Mouse (Mus musculus) adrenal gland (tissue): Measurements from ENCODE around the gene Ppp1r16b.

Source experiments
- intact Hi-C: fragments of 180-260 bp; cut with DNase I; formaldehyde crosslinking; loops from one replicate; pipeline ENCODE4 v1.15.1; 2025

Gene Ppp1r16b

DNA sequence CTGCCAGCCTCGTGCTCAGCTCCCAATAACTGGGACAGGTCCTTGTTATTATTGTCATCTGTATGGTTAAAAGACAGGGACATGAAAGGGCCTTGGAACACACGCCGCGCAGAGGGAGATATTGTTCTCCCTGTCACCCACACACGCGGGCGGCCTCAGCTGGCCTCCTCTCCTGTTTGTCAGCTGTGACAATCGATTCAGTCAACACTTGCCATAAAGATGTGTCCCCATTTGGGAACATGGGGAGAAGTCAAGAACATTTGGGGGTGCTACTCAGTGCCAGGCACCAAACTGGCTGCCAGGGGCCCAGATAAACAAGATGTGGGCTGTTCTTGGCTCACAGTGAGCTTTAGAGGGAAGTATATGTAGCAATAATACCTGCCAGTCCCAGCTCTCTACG lies 84.2 kb downstream of the Ppp1r16b start:
- intact Hi-C loops = loop anchor here (5.0 kb wide), 2 partner anchors 82 to 97 kb away; partner anchors contain the start of gene Ppp1r16b

GRCm38 (mm10) chr2:158760231-158760630 lies 95.0 kb downstream of the Ppp1r16b start:
- intact Hi-C loops = no loop called here

DNA sequence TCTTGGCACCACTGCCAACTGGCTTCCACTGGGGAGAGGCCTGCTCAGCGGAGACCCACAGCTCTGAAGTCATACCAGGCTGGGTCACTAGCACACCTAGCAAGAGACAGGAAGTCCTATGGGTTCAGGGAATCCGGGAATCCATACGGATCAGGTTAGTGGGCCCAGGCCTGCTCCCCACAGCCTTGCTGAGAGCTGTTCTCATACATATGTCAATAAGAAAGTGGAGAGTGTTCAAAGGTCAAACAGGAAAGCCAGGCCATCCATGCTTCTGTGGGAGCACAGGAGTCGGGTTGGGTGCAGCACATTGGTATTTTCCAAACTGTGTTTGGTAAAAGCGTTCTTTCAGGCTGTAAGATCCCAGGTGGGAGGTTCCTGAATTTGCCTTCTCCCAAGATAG lies 97.1 kb downstream of the Ppp1r16b start:
- intact Hi-C loops = no loop called here

DNA sequence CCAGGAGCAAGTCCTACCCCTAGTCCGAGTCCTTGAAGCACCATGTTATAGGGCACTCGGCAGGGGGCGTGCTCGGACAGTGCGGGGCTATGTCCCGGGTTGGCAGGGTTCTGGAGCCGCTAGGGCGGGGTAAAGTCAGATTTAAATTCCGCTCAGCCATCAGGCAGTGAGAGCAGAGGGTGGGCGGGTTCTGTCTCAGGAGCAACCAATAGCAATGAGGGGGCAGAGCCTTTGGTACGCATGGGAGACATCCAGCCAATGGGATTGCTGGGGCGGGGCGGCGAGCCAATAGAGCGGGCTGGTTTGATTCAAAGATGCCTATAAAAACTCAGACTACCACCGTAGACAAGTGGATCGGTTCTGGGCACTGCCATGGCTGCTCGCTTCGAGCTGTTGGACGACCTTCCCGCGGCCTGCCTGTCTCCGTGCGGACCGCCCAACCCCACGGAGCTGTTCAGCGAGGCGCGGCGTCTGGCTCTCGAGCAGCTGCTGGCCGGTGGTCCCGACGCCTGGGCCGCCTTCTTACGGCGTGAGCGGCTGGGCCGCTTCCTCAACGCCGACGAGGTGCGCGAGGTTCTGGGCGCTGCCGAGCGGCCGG lies 102.6 kb downstream of the Ppp1r16b start, which contains the start of gene Fam83d:
Gene Fam83d (plus strand): TSS at position 352 of the 598 bp plus-strand sequence.
- intact Hi-C loops = loop anchor here (5.0 kb wide), 1 partner anchor 84 kb away; no protein-coding TSS in a partner anchor

DNA sequence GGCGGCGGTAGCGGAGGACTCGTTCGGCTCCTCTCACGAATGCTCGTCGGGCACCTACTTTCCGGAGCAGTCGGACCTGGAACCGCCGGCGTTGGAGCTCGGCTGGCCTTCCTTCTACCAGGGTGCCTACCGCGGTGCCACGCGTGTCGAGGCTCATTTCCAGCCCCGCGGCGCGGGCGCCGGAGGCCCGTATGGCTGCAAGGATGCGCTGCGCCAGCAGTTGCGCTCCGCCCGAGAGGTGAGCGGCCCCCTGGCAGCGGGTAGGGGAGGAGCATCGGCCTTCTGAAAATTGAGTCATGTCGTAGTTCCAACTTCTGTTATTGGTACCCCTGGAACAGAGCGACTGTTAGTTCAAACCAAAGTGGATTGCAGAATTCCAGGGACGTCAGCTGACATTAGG lies 103.2 kb downstream of the Ppp1r16b start:
- intact Hi-C loops = loop anchor here (5.0 kb wide), 1 partner anchor 84 kb away; no protein-coding TSS in a partner anchor

DNA sequence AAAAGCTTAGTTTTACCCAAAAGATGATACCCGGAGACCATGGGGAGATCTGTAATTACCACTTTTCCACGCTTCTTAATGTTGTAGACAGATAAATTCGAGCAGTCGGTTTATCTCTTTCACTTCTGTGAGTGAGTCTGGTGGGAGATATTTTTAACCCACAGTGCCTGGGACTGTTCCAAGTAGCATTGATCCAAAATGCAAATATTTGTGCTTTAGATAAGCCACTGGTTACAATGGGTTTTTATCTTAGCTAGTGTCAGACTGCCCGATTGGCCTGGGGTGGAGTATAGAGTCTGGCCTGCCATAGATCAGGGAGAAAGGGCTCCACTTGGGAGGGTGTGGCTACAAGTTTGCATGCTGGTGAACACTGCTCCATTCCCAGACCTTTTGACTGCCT lies 103.6 kb downstream of the Ppp1r16b start:
- intact Hi-C loops = loop anchor here (5.0 kb wide), 1 partner anchor 84 kb away; no protein-coding TSS in a partner anchor

GRCm38 (mm10) chr2:158770126-158770757 lies 105.0 kb downstream of the Ppp1r16b start:
- intact Hi-C loops = no loop called here

- intact Hi-C loops = no loop called here
Measured at GRCm38 (mm10) chr2:158771066-158771763, 106.0 kb downstream of the Ppp1r16b start.

GRCm38 (mm10) chr2:158772808-158773207 lies 107.6 kb downstream of the Ppp1r16b start:
- intact Hi-C loops = no loop called here

DNA sequence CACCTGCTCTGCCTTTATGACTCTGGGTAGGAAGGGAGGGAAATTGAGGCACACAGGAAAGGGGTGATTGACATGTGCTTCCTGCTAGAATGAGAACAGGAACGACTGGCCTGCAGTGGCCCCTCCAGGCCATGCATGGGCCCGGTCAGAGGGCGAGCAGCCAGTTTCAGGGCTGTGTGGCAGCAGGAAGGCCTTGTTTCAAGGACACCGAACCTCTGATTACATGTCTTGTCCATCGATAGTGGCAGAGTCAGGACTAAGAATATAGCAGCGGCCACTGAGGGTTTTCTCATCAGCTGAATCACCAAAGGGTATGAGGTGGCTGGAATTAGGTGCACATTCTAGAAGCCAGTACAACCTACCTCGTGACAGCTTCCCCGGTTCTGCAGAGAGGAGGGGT lies 109.7 kb downstream of the Ppp1r16b start:
- intact Hi-C loops = no loop called here

DNA sequence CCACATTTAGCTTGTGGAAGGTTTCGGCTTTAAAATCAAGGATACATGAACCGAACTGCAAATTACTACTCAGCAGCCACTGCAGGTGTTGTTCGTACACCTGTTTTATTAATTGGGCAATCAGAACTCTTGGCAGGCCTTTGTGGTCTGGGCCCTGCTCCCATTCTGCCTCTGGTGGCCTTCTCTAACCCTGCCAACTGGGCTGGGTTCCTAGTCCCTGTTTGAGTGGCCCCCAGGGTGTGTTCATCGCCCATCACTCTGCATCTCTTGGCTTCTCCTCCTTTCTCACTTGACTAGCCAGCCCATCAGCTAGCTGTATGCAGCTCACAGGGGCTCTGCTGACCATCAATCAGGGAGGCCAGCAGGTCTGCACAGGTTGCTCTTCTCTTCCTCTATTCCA lies 111.5 kb downstream of the Ppp1r16b start:
- intact Hi-C loops = no loop called here

GRCm38 (mm10) chr2:158777490-158777889 lies 112.3 kb downstream of the Ppp1r16b start:
- intact Hi-C loops = no loop called here

DNA sequence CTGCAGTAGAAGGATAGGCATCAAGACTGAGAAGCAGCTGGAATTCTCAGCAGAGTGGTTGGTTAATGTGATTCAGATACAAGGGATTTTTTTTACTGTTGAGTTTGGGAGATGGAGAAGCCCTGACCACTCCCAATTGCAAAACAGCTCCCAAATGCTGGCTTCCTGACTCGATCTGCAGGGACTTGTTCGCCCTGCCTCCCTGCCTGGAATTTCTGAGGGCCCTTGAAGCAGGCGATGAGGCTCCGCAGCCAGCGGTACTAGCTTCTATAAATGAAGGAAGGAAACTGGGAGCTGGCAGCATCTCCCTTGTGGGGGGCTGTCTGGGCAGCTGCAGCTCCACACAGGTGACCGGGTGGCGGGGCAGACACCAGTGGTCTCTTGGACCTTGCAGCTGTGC lies 113.2 kb downstream of the Ppp1r16b start:
- intact Hi-C loops = no loop called here

DNA sequence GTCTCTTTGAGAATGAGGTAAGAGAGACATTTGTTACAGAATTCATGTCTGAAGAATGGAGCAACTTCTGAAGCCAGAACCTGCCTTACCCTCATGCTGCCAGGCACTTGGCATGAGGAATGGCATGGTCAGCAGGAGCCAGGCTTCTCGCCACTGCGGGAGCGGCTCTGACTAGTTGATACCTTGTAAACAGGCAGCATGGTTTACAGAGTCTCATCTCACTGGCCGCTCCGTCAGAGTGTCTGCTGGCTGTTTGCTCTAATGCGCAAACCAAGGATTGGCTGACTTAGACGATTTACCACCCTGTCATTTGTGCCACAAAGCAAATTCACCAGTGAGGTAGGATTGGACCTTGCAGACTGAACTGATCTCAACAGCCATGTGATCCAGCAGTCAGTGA lies 115.9 kb downstream of the Ppp1r16b start:
- intact Hi-C loops = no loop called here

DNA sequence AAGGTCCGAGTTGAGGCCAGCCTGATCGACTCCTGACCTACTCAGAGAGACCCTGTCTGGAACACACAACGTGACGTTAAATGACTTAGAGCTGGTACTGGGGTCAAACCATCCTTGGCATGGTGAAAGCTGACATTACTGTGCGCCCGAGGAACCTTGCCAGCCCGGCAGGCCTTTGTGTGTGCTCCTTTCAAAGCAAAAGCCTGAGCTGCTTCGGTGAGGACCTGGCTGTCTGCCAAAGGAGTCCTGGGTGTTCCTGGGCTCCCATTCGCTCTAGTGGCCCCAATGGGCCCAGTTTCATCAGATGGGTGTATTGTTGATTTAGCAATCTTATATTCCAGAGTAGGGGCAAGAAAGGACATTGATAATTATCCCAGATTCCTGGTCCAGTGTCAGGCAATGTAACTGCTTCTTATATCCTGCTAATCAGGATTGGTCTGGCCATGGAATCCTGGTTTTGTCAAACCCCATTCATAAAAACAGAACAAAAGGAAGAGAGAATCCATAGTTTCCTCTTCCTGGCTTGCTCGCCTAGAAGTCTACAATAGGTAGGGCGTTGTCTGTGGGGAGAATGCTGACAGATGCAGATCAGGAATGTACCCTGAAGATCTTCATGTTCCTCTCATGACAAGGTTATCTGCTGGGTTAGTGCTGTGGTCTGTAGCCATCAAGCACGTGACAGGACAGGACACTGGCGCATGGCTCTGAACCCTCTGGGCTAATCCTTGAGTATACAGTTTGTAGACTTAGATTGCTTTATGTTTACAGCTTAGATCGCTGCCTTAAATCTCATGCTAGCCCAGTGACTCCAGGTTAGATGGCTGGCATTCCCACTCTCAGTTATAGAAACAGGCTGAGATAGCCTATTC lies 122.0 kb downstream of the Ppp1r16b start:
- intact Hi-C loops = no loop called here

- intact Hi-C loops = no loop called here
Measured at GRCm38 (mm10) chr2:158794494-158795004, 129.4 kb downstream of the Ppp1r16b start, which contains the start of gene Dhx35. Gene Dhx35 (plus strand): TSS chr2:158794807.

DNA sequence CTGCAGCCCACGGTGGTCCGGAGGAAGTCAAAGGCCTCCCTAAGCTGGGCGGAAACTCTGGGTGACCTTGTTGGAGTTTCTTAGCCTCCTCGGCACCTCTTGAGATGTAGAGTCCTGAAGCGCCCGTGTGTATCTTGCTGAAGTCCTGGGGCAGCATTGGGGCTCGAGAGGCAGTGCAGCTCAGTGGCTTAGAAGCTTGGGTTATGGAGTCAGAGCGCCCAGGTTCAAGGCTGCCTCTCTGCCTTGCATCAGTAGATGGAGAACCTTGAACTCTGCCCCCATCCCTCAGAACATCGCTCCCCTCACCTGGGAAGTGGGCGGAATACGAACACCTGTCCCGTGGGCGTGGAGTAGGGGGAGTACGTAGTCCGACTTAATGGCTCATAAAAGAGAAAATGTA lies 129.8 kb downstream of the Ppp1r16b start:
- intact Hi-C loops = no loop called here

DNA sequence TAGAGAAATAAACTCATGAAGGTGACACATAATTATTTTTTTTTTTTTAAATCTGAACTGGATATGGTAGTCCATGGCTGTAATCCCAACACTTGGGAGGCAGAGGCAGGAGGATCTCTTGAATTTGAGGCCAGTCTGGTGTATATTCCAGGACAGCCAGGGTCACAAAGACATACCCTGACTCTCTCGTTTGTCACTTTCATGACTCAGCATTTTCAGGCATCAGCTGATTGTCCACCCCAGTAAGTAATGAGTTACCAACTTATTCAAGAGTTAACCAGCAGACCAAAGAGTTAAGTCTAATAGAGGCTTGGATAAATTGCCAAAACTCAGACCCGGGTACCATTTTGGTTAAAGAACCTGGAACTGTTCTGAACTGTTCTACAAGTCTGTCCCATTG lies 130.7 kb downstream of the Ppp1r16b start:
- intact Hi-C loops = no loop called here

DNA sequence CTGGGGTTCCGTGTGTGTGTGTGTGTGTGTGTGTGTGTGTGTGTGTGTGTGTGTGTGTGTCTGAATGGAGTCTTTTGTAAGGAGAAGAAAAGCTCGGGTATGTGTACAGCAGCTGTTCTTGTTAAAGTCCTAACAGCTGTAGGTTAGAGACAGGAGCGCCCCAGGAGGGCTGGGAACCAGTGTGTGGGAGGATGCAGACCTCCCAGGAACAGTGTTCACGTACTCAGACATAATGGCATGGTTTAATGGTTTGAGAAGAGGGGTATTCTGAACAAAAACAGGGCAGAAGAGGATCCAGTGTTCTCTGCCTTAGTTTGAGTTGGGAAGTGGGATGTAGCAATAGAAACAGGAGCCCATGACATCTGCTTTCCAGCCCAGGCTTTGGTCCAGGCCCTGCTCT lies 134.1 kb downstream of the Ppp1r16b start:
- intact Hi-C loops = no loop called here

GRCm38 (mm10) chr2:158800788-158801187 lies 135.6 kb downstream of the Ppp1r16b start:
- intact Hi-C loops = no loop called here

- intact Hi-C loops = no loop called here
Measured at GRCm38 (mm10) chr2:158803575-158803974, 138.4 kb downstream of the Ppp1r16b start.
